Mouse (Mus musculus) C2C12 (cell line): ENCODE results near the gene Asdurf.

Source experiments
- CTCF ChIP-seq: IDR thresholded peaks from one replicate; pipeline ENCODE4 v1.5.1; 2011; ENCODE audit not compliant: control insufficient read depth, insufficient read depth, insufficient read length
- MYOD1 ChIP-seq: IDR thresholded peaks from one replicate; pipeline ENCODE4 v1.6.1; 2011; ENCODE audit warnings: low read depth; ENCODE audit not compliant: control insufficient read depth, insufficient read length

DNA sequence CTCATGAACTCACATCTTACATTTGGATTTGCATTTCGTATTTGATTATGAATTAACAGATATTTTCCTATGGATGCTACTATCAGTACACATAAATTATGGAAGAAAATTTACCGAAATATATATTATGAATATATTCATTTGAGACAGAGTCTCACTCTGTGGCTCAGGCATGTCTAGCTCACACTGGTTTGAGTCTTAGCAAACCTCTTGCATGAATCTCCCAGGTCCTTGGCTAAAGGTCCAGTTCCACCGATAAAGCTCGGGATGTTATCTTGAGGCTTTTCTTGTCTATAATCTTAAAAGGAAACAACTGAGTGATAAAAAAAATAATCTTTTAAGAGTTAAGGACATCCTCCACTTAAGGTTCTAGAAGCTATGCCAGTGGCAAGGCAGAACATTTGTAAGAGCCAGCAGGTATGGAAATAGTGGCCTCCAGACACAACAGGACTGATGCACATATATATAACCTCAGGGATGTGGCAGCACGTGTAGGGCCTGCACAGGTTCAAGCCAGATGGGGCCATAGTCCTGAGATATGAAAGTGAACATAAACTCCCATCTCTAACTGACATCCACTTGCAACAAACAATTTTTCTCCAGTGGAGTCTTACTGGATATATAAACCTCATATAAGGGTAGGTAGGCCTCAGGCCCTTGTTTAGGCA is 27.5 kb downstream of the Asdurf start:
- TF ChIP-seq MYOD1 = no peak
- no peak for TF ChIP-seq CTCF
